Mouse (Mus musculus) lung, embryonic 16.5 days (tissue): ENCODE data around the gene Plekhf1. TPM values are rescaled to one million over a fixed set of nuclear protein-coding genes. Genes with fewer than 3 reads are reported as not detected.

Source experiments
- ATAC-seq: fragments of 200-750 bp; cut with Nextera tagmentation; 2 replicates; pipeline ENCODE4 v1.8.0; 2017; ENCODE audit warnings: low read depth, mild to moderate bottlenecking, moderate library complexity
- H3K27ac ChIP-seq: fragments of 300-500 bp; sonication (generic); 2 replicates; pipeline ENCODE4 v1.5.1; 2014; ENCODE audit warnings: mild to moderate bottlenecking, control low read depth, low read length
- H3K27me3 ChIP-seq: fragments of 300-500 bp; sonication (generic); 2 replicates; pipeline ENCODE4 v1.6.1; 2014; ENCODE audit warnings: low read depth, low read length, mixed read lengths; ENCODE audit not compliant: control insufficient read depth, insufficient read depth
- H3K36me3 ChIP-seq: fragments of 300-500 bp; sonication (generic); 2 replicates; pipeline ENCODE4 v1.6.1; 2014; ENCODE audit warnings: low read length; ENCODE audit not compliant: control insufficient read depth, insufficient read depth
- H3K4me1 ChIP-seq: fragments of 300-500 bp; sonication (generic); replicated peaks from 2 replicates; pipeline ENCODE4 v1.6.1; 2014; ENCODE audit warnings: low read length, mixed read lengths; ENCODE audit not compliant: control insufficient read depth, insufficient read depth
- H3K4me2 ChIP-seq: fragments of 300-500 bp; sonication (generic); 2 replicates; pipeline ENCODE4 v1.6.1; 2014; ENCODE audit warnings: low read depth, low read length, control low read depth
- H3K4me3 ChIP-seq: fragments of 300-500 bp; sonication (generic); 2 replicates; pipeline ENCODE4 v1.5.1; 2014; ENCODE audit warnings: mild to moderate bottlenecking, low read length, control low read depth
- H3K9ac ChIP-seq: fragments of 300-500 bp; sonication (generic); 2 replicates; pipeline ENCODE4 v1.6.1; 2014; ENCODE audit warnings: low read length, control low read depth
- H3K9me3 ChIP-seq: fragments of 300-500 bp; sonication (generic); 2 replicates; pipeline ENCODE4 v1.6.1; 2016; ENCODE audit warnings: low read length; ENCODE audit not compliant: control insufficient read depth
- WGBS: fragments of 180-500 bp; shearing (Covaris S2); extraction: QIAGEN DNeasy Blood & Tissue Kit; methylation state at CpG from one replicate; pipeline ENCODE4 v1.1.7; 2014; 5-methylcytosine and 5-hydroxymethylcytosine counted together
- polyA plus RNA-seq: library from polyadenylated mRNA; unstranded; fragments of >200 nt; fragmentation: Nextera tagmentation; extraction: Ambion mirVana; gene quantifications from 2 replicates; pipeline ENCODE4 v1.2.1, GENCODE M21; 2015

The Plekhf1 gene
- polyA plus RNA-seq, 1 experiment from 2014 or later: 5.6 TPM

DNA sequence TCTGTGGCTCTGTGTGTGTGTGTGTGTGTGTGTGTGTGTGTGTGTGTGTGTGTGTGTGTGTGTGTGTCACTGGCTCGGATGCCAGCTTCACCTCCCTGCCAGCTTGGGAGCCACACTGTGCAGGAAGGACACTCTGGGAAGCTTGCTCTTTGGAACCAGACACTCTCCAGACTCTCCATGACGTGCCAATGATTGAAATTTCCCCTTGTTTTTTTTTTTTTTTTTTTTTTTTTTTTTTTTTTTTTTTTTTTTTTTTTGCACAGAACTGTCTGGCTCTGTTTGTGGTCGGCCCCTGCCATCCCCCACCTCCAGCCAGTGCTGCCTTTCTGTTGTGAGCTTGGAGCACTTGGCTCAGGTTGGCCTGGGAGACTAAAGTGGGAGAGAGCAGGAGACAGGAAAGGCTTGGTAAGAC, 15.2 kb downstream of the Plekhf1 start:
- ATAC-seq: 0 out of 2 replicates have a peak, but pooled peaks have one; percentile 26
- H3K27me3 ChIP-seq: no peaks in the 10 kb centered on the region
- H3K36me3 ChIP-seq: no peaks in the 10 kb centered on the region
- H3K4me2 ChIP-seq: no peak overlapping the region
- no peaks in the 10 kb centered on the region for H3K9me3 ChIP-seq
- no peak overlapping the region for H3K4me3 ChIP-seq
- 18% methylated on average over 3 of the region's 3 CpGs for WGBS
- H3K27ac ChIP-seq: no peak overlapping the region
- H3K9ac ChIP-seq: no peak overlapping the region
- H3K4me1 ChIP-seq: peaks cover 3% of the 10 kb centered on the region; the same call in 1 of the 2 replicates

GRCm38 (mm10) chr7:38209478-38210152, 18.2 kb downstream of the Plekhf1 start:
- Histone ChIP-seq H3K36me3 (no peaks in the 10 kb centered on the region), H3K27ac (no peak overlapping the region), H3K9ac (no peak overlapping the region), H3K4me2 (no peak overlapping the region), H3K4me1 (peaks cover 3% of the 10 kb centered on the region; the same call in 1 of the 2 replicates), H3K4me3 (no peak overlapping the region), H3K9me3 (no peaks in the 10 kb centered on the region), H3K27me3 (no peaks in the 10 kb centered on the region)
- no peak for ATAC-seq
- WGBS: 48% methylated on average over 11 of the region's 11 CpGs

- Histone ChIP-seq H3K27ac (no peak overlapping the region), H3K4me2 (no peak overlapping the region), H3K9me3 (no peaks in the 10 kb centered on the region), H3K4me1 (peaks cover 3% of the 10 kb centered on the region; the same call in 1 of the 2 replicates), H3K36me3 (no peaks in the 10 kb centered on the region), H3K27me3 (no peaks in the 10 kb centered on the region), H3K9ac (no peak overlapping the region), H3K4me3 (no peak overlapping the region)
- 55% methylated on average over 3 of the region's 3 CpGs for WGBS
- no peak for ATAC-seq
Measured at GRCm38 (mm10) chr7:38208969-38209368, 18.8 kb downstream of the Plekhf1 start.

DNA sequence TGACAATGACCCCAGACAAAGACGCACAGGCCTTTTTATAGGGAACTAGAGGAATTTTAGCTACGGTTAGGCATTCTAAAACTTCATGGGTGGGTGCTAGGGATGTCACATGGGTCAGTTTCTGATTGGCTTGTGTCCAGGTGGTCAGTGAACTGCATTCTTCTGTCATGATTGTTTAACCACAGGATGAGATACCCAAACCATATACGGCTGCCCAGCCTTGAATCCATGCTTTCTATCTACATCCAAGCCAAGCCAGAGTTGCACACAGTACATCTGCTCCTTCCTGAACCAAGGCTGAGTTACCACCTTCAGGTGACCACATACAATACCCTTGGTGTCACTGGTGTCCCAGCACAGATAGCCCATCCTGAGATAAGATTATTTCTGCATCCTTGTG, 21.3 kb downstream of the Plekhf1 start:
- Histone ChIP-seq H3K9ac (no peak overlapping the region), H3K4me1 (peaks cover 3% of the 10 kb centered on the region; the same call in 1 of the 2 replicates), H3K36me3 (no peaks in the 10 kb centered on the region), H3K4me2 (no peak overlapping the region), H3K27ac (no peak overlapping the region), H3K27me3 (no peaks in the 10 kb centered on the region), H3K9me3 (no peaks in the 10 kb centered on the region), H3K4me3 (no peak overlapping the region)
- no peak for ATAC-seq
- WGBS: 69% methylated on average over 3 of the region's 3 CpGs

- no peak overlapping the region for H3K27ac ChIP-seq
- no peak overlapping the region for H3K9ac ChIP-seq
- no peak overlapping the region for H3K4me2 ChIP-seq
- H3K4me1 ChIP-seq: peaks cover 4% of the 10 kb centered on the region; the same call in 1 of the 2 replicates
- H3K9me3 ChIP-seq: no peaks in the 10 kb centered on the region
- ATAC-seq: no peak
- no peaks in the 10 kb centered on the region for H3K36me3 ChIP-seq
- WGBS: 71% methylated on average over 2 of the region's 2 CpGs
- H3K27me3 ChIP-seq: no peaks in the 10 kb centered on the region
- no peak overlapping the region for H3K4me3 ChIP-seq
Measured at GRCm38 (mm10) chr7:38205801-38206200, 22.0 kb downstream of the Plekhf1 start.

GRCm38 (mm10) chr7:38204314-38204713, 23.5 kb downstream of the Plekhf1 start:
- Histone ChIP-seq H3K9me3 (no peaks in the 10 kb centered on the region), H3K4me3 (no peak overlapping the region), H3K4me1 (0 out of 2 replicates have a peak, but pooled peaks cover 3% of the 10 kb centered on the region), H3K9ac (no peak overlapping the region), H3K27me3 (no peaks in the 10 kb centered on the region), H3K27ac (no peak overlapping the region), H3K4me2 (no peak overlapping the region), H3K36me3 (no peaks in the 10 kb centered on the region)
- 89% methylated on average over 6 of the region's 6 CpGs for WGBS
- ATAC-seq: no peak

DNA sequence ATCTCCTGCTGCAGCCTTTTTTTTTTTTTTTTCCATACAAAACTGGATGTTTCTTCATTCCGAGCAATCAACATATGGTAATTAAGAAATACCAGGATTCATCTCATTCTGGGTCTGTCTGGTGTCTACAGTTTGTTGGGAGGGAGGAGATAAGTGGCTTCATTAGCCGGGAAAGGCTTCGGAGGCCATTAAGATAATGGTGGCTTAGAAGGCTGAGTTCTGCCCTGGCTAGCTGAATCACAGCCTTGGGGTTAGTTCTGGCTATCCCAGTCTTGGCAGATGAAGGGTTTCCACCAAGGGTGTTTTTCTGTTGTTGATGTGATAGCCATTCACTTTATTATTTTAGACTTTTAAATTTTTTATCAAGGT, 26.5 kb downstream of the Plekhf1 start:
- Histone ChIP-seq H3K9me3 (no peaks in the 10 kb centered on the region), H3K4me3 (no peak overlapping the region), H3K9ac (no peak overlapping the region), H3K4me1 (0 out of 2 replicates have a peak, but pooled peaks cover 3% of the 10 kb centered on the region), H3K36me3 (no peaks in the 10 kb centered on the region), H3K4me2 (no peak overlapping the region), H3K27me3 (no peaks in the 10 kb centered on the region), H3K27ac (no peak overlapping the region)
- peak; percentile 7; the same call in 1 of the 2 replicates for ATAC-seq
- WGBS: 30% methylated on average over 3 of the region's 3 CpGs

DNA sequence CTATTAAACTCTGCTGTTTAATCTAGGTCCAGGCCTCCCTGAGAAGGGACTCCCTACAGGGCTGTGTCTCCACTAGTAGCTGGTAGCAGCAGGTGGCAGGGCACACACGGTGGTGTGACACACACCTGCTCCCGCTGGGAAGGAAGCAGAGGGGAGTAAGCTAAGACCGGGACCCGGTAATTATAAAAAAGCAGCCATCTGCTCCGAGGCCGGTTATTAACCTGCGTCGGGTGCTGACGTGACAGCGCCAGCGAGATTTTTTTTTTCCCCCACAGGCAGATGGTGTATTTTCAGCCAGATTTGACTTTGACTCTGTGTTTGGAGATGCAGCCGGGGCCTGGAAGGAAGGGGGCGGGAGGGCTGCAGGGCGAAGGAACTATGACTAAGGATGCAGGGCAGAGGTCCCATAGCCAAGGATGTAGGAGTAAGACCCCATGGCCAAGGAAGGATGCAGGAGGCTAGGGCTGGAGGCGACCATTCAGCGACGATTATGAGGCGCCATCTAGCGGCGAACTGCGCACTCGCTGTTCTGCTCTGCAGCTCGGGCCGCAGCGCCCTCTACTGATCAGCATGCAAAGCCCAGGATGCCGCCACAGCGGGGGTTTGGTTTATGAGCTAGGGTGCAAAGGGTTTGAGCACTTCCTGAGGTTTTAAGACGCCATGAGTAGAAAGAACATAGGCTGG, 27.1 kb downstream of the Plekhf1 start:
- WGBS: 4% methylated on average over 28 of the region's 28 CpGs
- Histone ChIP-seq H3K4me2 (peak overlapping the region; percentile 38; the same call in 1 of the 2 replicates), H3K36me3 (no peaks in the 10 kb centered on the region), H3K4me1 (0 out of 2 replicates have a peak, but pooled peaks cover 3% of the 10 kb centered on the region), H3K4me3 (no peak overlapping the region), H3K9ac (no peak overlapping the region), H3K27ac (no peak overlapping the region), H3K27me3 (no peaks in the 10 kb centered on the region), H3K9me3 (no peaks in the 10 kb centered on the region)
- ATAC-seq: peak; percentile 93

DNA sequence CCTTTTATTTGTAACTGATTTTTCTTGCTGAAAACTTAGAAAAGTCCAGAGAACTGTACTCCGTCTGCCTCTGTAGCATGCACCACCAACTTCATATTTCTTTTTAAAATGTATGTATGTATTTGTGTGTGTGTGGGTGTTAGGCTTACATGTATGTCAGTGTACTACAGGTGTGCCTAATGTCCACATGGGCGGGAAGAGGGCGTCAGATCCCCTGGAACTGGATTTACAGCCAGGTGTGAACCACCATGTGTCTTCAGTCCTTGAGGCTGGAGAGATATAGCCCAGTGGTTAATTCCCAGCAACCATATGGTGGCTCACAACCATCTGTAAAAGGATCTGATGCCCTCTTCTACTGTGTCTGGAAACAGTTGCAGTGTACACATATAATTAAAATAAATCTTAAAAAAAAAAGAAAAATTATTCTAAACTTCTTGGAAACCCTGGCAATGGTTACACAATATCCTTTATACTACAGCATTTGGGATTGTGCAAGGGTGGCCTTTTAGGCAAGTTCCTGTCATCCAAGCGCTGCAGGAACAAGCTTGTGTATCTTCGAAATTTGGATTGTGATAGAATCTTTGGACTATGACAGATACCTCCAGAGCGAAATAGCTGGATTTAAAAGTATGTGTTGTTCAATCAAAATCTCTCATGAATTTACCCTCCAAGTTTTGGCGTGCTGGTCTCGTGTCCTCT, 27.8 kb downstream of the Plekhf1 start:
- no peaks in the 10 kb centered on the region for H3K9me3 ChIP-seq
- 0 out of 2 replicates have a peak, but pooled peaks cover 3% of the 10 kb centered on the region for H3K4me1 ChIP-seq
- 0 out of 2 replicates have a peak, but pooled peaks have one; percentile 26 for ATAC-seq
- 58% methylated on average over 8 of the region's 8 CpGs for WGBS
- H3K4me2 ChIP-seq: no peak overlapping the region
- H3K9ac ChIP-seq: no peak overlapping the region
- no peak overlapping the region for H3K4me3 ChIP-seq
- H3K27me3 ChIP-seq: no peaks in the 10 kb centered on the region
- H3K27ac ChIP-seq: no peak overlapping the region
- H3K36me3 ChIP-seq: no peaks in the 10 kb centered on the region
